Mouse (Mus musculus) C2C12 (cell line): ENCODE measurements around the gene Hnrnph1. TPM values are rescaled to one million over a fixed set of nuclear protein-coding genes. Genes with fewer than 3 reads are reported as not detected.

Source experiments
- H3K27me3 ChIP-seq: one replicate; pipeline ENCODE4 v1.6.1; 2011; ENCODE audit not compliant: control insufficient read depth, insufficient read depth, insufficient read length
- H3K36me3 ChIP-seq: one replicate; pipeline ENCODE4 v1.6.1; 2011; ENCODE audit not compliant: control insufficient read depth, insufficient read depth
- H3K4me3 ChIP-seq: one replicate; pipeline ENCODE4 v1.5.1; 2011; ENCODE audit warnings: mild to moderate bottlenecking, control low read depth; ENCODE audit not compliant: poor library complexity, insufficient read depth, severe bottlenecking
- H3K79me2 ChIP-seq: one replicate; pipeline ENCODE4 v1.6.1; 2011; ENCODE audit not compliant: control insufficient read depth, insufficient read depth
- H3K79me3 ChIP-seq: one replicate; pipeline ENCODE4 v1.6.1; 2011; ENCODE audit warnings: low read depth, control low read depth
- H3ac ChIP-seq: one replicate; pipeline ENCODE3; 2011; ENCODE audit warnings: low read depth; ENCODE audit not compliant: control insufficient read depth, insufficient read length
- CEBPB ChIP-seq: IDR thresholded peaks from one replicate; pipeline ENCODE4 v1.6.1; 2011; ENCODE audit warnings: low read depth, mild to moderate bottlenecking, control low read depth, moderate library complexity
- MYOD1 ChIP-seq: IDR thresholded peaks from one replicate; pipeline ENCODE4 v1.6.1; 2011; ENCODE audit warnings: low read depth; ENCODE audit not compliant: control insufficient read depth, insufficient read length
- USF1 ChIP-seq: IDR thresholded peaks from one replicate; pipeline ENCODE4 v1.6.1; 2011; ENCODE audit warnings: low read depth, mild to moderate bottlenecking, control low read depth, moderate library complexity
- microRNA-seq: library from miRNA; unstranded; fragments of <30 nt; microRNA quantifications from one replicate; pipeline ENCODE4, GENCODE M21; 2019; ENCODE audit warnings: borderline microRNAs expressed
- polyA plus RNA-seq: library from polyadenylated mRNA; unstranded; fragments of >200 nt; fragmentation: generic; extraction: Trizol; gene quantifications from one replicate; pipeline ENCODE4 v1.2.1, GENCODE M21; 2012; ENCODE audit warnings: missing spikeins

The Hnrnph1 gene
- polyA plus RNA-seq, 1 experiment: 112 TPM

GRCm38 (mm10) chr11:50432896-50433295 is 56.1 kb downstream of the Hnrnph1 start:
- TF ChIP-seq MYOD1 (peak; percentile 7), CEBPB (no peak), USF1 (peak; percentile 26)
- Histone ChIP-seq H3K27me3 (no peaks in the 10 kb centered on the region), H3K4me3 (no peak overlapping the region), H3K36me3 (no peaks in the 10 kb centered on the region), H3ac (no peak overlapping the region), H3K79me2 (peaks cover 23% of the 10 kb centered on the region), H3K79me3 (peaks cover 3% of the 10 kb centered on the region)

Small RNAs within 50 kb of the gene (microRNA-seq; reads per million reads assigned to microRNA genes)
- not detected for gene Mir804

Other genes with a start within 250 kb of the Hnrnph1 start
- gene Tbc1d9b, start 245.6 kb upstream of the Hnrnph1 start, polyA plus RNA-seq: 26.4 TPM
- gene Mrnip, start 202.5 kb upstream of the Hnrnph1 start, polyA plus RNA-seq: 4.7 TPM
- 660 TPM for gene Sqstm1, start 166.2 kb upstream of the Hnrnph1 start, polyA plus RNA-seq
- gene Mgat4b, start 166.1 kb upstream of the Hnrnph1 start, polyA plus RNA-seq: 139 TPM
- 1.3 TPM for gene Ltc4s, start 138.4 kb upstream of the Hnrnph1 start, polyA plus RNA-seq
- gene Maml1, start 84.7 kb upstream of the Hnrnph1 start, polyA plus RNA-seq: 14.8 TPM
- 144 TPM for gene Canx, start 51.3 kb upstream of the Hnrnph1 start, polyA plus RNA-seq
- not detected for gene Cby3, start 22.5 kb upstream of the Hnrnph1 start, polyA plus RNA-seq
- gene Rufy1, start 54.1 kb downstream of the Hnrnph1 start, polyA plus RNA-seq: 11.1 TPM
- gene Adamts2, start 225.1 kb downstream of the Hnrnph1 start, polyA plus RNA-seq: 2.9 TPM